Mouse (Mus musculus): ENCODE measurements around the gene Ppfibp1. TPM values are rescaled to one million over a fixed set of nuclear protein-coding genes. Genes with fewer than 3 reads are reported as not detected.

The Ppfibp1 gene
- polyA plus RNA-seq, 2 experiments = 46.3 to 59.7 TPM

GRCm38 (mm10) chr6:147064944-147065261, 176.6 kb downstream of the Ppfibp1 start:
- ATAC-seq (ENCODE audit: low FRiP score, low read depth) (no peak), DNase-seq (ENCODE audit: low spot score) (no peak)
- H3K9ac ChIP-seq (ENCODE audit: low read depth, low read length, severe bottlenecking) = no peak overlapping the region
- no peaks in the 10 kb centered on the region for H3K27me3 ChIP-seq (ENCODE audit: control insufficient read depth, insufficient read depth, low read length)
- TF ChIP-seq POLR2A (IDR thresholded peaks at IDR 0.05; ENCODE audit: borderline replicate concordance, extremely low read depth, insufficient read depth, insufficient read length) = no peak
- 47% methylated on average over 6 of the region's 6 CpGs for WGBS
- H3K4me1 ChIP-seq (ENCODE audit: control insufficient read depth, insufficient read depth, low read length) = peaks cover 10% of the 10 kb centered on the region
- H3K27ac ChIP-seq (replicated peaks; ENCODE audit: low read depth, low read length) = no peak overlapping the region
- H3K4me2 ChIP-seq (replicated peaks; ENCODE audit: low read depth, low read length, severe bottlenecking) = no peak overlapping the region
- H3K36me3 ChIP-seq (ENCODE audit: control insufficient read depth, insufficient read depth, low read length) = peaks cover 54% of the 10 kb centered on the region
- H3K4me3 ChIP-seq (replicated peaks; ENCODE audit: low read length) = no peak overlapping the region
- no peaks in the 10 kb centered on the region for H3K9me3 ChIP-seq (ENCODE audit: control insufficient read depth, low read length)

GRCm38 (mm10) chr6:147075808-147076387, 187.6 kb downstream of the Ppfibp1 start:
- no peaks in the 10 kb centered on the region for H3K9me3 ChIP-seq (ENCODE audit: control insufficient read depth, low read length)
- 56% methylated on average over 5 of the region's 5 CpGs for whole genome bisulfite sequencing
- no peak overlapping the region for H3K9ac ChIP-seq (ENCODE audit: low read depth, low read length, severe bottlenecking)
- no peak overlapping the region for H3K4me2 ChIP-seq (replicated peaks; ENCODE audit: low read depth, low read length, severe bottlenecking)
- no peak overlapping the region for H3K27ac ChIP-seq (replicated peaks; ENCODE audit: low read depth, low read length)
- peaks cover 21% of the 10 kb centered on the region for H3K36me3 ChIP-seq (ENCODE audit: control insufficient read depth, insufficient read depth, low read length)
- no peak overlapping the region for H3K4me3 ChIP-seq (replicated peaks; ENCODE audit: low read length)
- H3K4me1 ChIP-seq (ENCODE audit: control insufficient read depth, insufficient read depth, low read length) = no peaks in the 10 kb centered on the region
- ATAC-seq (ENCODE audit: low FRiP score, low read depth) (no peak), DNase-seq (ENCODE audit: low spot score) (no peak)
- TF ChIP-seq POLR2A (IDR thresholded peaks at IDR 0.05; ENCODE audit: borderline replicate concordance, extremely low read depth, insufficient read depth, insufficient read length) = no peak
- H3K27me3 ChIP-seq (ENCODE audit: control insufficient read depth, insufficient read depth, low read length) = no peaks in the 10 kb centered on the region

- H3K4me1 ChIP-seq (ENCODE audit: control insufficient read depth, insufficient read depth, low read length) = no peaks in the 10 kb centered on the region
- no peak for TF ChIP-seq POLR2A (IDR thresholded peaks at IDR 0.05; ENCODE audit: borderline replicate concordance, extremely low read depth, insufficient read depth, insufficient read length)
- DNase-seq (ENCODE audit: low spot score) = no peak
- no peak overlapping the region for H3K27ac ChIP-seq (replicated peaks; ENCODE audit: low read depth, low read length)
- H3K4me2 ChIP-seq (replicated peaks; ENCODE audit: low read depth, low read length, severe bottlenecking) = no peak overlapping the region
- H3K27me3 ChIP-seq (ENCODE audit: control insufficient read depth, insufficient read depth, low read length) = no peaks in the 10 kb centered on the region
- H3K9me3 ChIP-seq (ENCODE audit: control insufficient read depth, low read length) = no peaks in the 10 kb centered on the region
- no peak overlapping the region for H3K4me3 ChIP-seq (replicated peaks; ENCODE audit: low read length)
- H3K9ac ChIP-seq (ENCODE audit: low read depth, low read length, severe bottlenecking) = no peak overlapping the region
- 82% methylated on average over 8 of the region's 8 CpGs for WGBS
- H3K36me3 ChIP-seq (ENCODE audit: control insufficient read depth, insufficient read depth, low read length) = peaks cover 11% of the 10 kb centered on the region
- ATAC-seq (ENCODE audit: low FRiP score, low read depth) = no peak
Observed at GRCm38 (mm10) chr6:147076878-147077277, 188.6 kb downstream of the Ppfibp1 start.

- Histone ChIP-seq H3K27me3 (ENCODE audit: control insufficient read depth, insufficient read depth, low read length) (no peaks in the 10 kb centered on the region), H3K9ac (ENCODE audit: low read depth, low read length, severe bottlenecking) (no peak overlapping the region), H3K4me1 (ENCODE audit: control insufficient read depth, insufficient read depth, low read length) (no peaks in the 10 kb centered on the region), H3K27ac (replicated peaks; ENCODE audit: low read depth, low read length) (no peak overlapping the region), H3K4me2 (replicated peaks; ENCODE audit: low read depth, low read length, severe bottlenecking) (no peak overlapping the region), H3K9me3 (ENCODE audit: control insufficient read depth, low read length) (no peaks in the 10 kb centered on the region), H3K36me3 (ENCODE audit: control insufficient read depth, insufficient read depth, low read length) (no peaks in the 10 kb centered on the region; the same call in 1 of the 2 replicates), H3K4me3 (replicated peaks; ENCODE audit: low read length) (no peak overlapping the region)
- DNase-seq (ENCODE audit: low spot score) (no peak), ATAC-seq (ENCODE audit: low FRiP score, low read depth) (no peak)
- TF ChIP-seq POLR2A (IDR thresholded peaks at IDR 0.05; ENCODE audit: borderline replicate concordance, extremely low read depth, insufficient read depth, insufficient read length) = no peak
- WGBS = 88% methylated on average over 10 of the region's 10 CpGs
Observed at GRCm38 (mm10) chr6:147079919-147080318, 191.6 kb downstream of the Ppfibp1 start.

Other genes with a start within 250 kb of the Ppfibp1 start
- 90.6 and 116 TPM in 2 replicates for gene Med21, start 245.9 kb upstream of the Ppfibp1 start, polyA plus RNA-seq (2012; rRNA removed)
- 124 and 141 TPM in 2 replicates for gene Med21, start 245.9 kb upstream of the Ppfibp1 start, polyA plus RNA-seq (2014; fragmentation: Nextera tagmentation; extraction: Ambion mirVana)
- gene Tm7sf3, start 245.7 kb upstream of the Ppfibp1 start, polyA plus RNA-seq (2012; rRNA removed) = 29.1 and 35.2 TPM in 2 replicates
- gene Tm7sf3, start 245.7 kb upstream of the Ppfibp1 start, polyA plus RNA-seq (2014; fragmentation: Nextera tagmentation; extraction: Ambion mirVana) = 47.0 and 47.4 TPM in 2 replicates
- 8.9 and 10.1 TPM in 2 replicates for gene Stk38l, start 163.5 kb upstream of the Ppfibp1 start, polyA plus RNA-seq (2012; rRNA removed)
- 21.1 and 21.4 TPM in 2 replicates for gene Stk38l, start 163.5 kb upstream of the Ppfibp1 start, polyA plus RNA-seq (2014; fragmentation: Nextera tagmentation; extraction: Ambion mirVana)
- 13.4 and 20.5 TPM in 2 replicates for gene Arntl2, start 92.4 kb upstream of the Ppfibp1 start, polyA plus RNA-seq (2012; rRNA removed)
- gene Arntl2, start 92.4 kb upstream of the Ppfibp1 start, polyA plus RNA-seq (2014; fragmentation: Nextera tagmentation; extraction: Ambion mirVana) = 3.2 and 3.6 TPM in 2 replicates
- not detected in 2 replicates for gene Smco2, start 38.4 kb upstream of the Ppfibp1 start, polyA plus RNA-seq (2012; rRNA removed)
- not detected in 2 replicates for gene Smco2, start 38.4 kb upstream of the Ppfibp1 start, polyA plus RNA-seq (2014; fragmentation: Nextera tagmentation; extraction: Ambion mirVana)
- not detected in 2 replicates for gene 1700034J05Rik, start 65.9 kb downstream of the Ppfibp1 start, polyA plus RNA-seq (2012; rRNA removed)
- gene 1700034J05Rik, start 65.9 kb downstream of the Ppfibp1 start, polyA plus RNA-seq (2014; fragmentation: Nextera tagmentation; extraction: Ambion mirVana) = 0.21 and 0.56 TPM in 2 replicates
- gene Rep15, start 144.1 kb downstream of the Ppfibp1 start, polyA plus RNA-seq (2012; rRNA removed) = 0.99 and 1.3 TPM in 2 replicates
- gene Rep15, start 144.1 kb downstream of the Ppfibp1 start, polyA plus RNA-seq (2014; fragmentation: Nextera tagmentation; extraction: Ambion mirVana) = 1.3 and 1.4 TPM in 2 replicates
- gene Mrps35, start 154.3 kb downstream of the Ppfibp1 start, polyA plus RNA-seq (2012; rRNA removed) = 17.3 and 33.4 TPM in 2 replicates
- 93.2 and 104 TPM in 2 replicates for gene Mrps35, start 154.3 kb downstream of the Ppfibp1 start, polyA plus RNA-seq (2014; fragmentation: Nextera tagmentation; extraction: Ambion mirVana)
- 0.44 and 0.68 TPM in 2 replicates for gene Mansc4, start 198.5 kb downstream of the Ppfibp1 start, polyA plus RNA-seq (2012; rRNA removed)
- 1.0 and 1.4 TPM in 2 replicates for gene Mansc4, start 198.5 kb downstream of the Ppfibp1 start, polyA plus RNA-seq (2014; fragmentation: Nextera tagmentation; extraction: Ambion mirVana)
- gene Klhl42, start 202.9 kb downstream of the Ppfibp1 start, polyA plus RNA-seq (2012; rRNA removed) = 10.4 and 12.6 TPM in 2 replicates
- 16.5 and 16.9 TPM in 2 replicates for gene Klhl42, start 202.9 kb downstream of the Ppfibp1 start, polyA plus RNA-seq (2014; fragmentation: Nextera tagmentation; extraction: Ambion mirVana)

Measured in limb, embryonic 14.5 days (tissue).